Mouse (Mus musculus): Measurements from ENCODE around the gene Rsad2.

DNA sequence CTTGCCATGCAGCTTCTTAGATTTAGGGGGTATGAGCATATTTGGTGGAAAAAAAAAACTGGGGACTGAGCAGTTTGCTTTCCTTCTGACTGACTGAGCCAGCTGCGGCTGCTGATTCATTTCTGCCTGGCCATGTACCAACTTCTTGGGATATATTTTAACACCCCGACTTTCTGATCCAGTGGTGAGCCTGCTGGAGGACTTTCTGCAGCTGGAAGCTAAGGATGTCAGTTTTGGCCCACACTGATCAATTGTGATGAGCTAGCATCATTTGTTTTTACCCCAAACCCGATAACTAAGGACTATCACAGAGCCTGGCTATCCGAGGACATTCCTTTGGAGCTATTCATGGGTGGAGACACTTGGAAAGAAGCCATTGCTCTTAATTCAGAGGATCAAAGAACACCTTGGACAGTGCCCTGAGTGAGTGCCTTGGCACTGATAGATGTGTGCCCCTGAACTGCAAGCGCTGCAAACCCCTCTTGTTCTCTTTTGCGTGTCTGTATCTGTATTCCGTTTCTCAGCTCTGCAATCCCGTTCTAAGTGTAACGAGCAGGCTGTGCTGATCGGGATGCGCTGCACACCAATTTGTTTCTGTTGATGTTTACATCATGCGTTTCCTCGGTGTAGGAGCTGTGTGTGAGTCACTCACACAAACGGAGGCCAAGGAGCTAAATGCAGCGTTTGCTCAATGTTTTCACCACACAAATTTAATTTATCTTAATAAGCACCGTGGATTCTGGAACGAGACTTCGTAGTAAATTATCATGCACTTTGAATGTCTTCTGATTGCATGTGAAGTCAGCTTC is 22.1 kb upstream of the Rsad2 start:
- TF ChIP-seq CTCF (IDR thresholded peaks at IDR 0.05; ENCODE audit: low read depth, low read length) (no peak), POLR2A (IDR thresholded peaks at IDR 0.05; ENCODE audit: extremely low read depth, insufficient read depth, low read length) (no peak)
